ENCODE assay signal across 11 mouse cellular contexts in genomic region chr6:136894532-136895339, GRCm38 (mm10). TPM values are rescaled to one million over a fixed set of nuclear protein-coding genes. Genes with fewer than 3 reads are reported as not detected.
DNase-seq lines count a peak whose midpoint lies in the region; ATAC-seq and TF ChIP-seq lines count a peak whose summit lies in the region.
"Had no signal": no experiment of that assay in that cellular context is flagged by ENCODE, and none has a peak within 500 bp of the region (broad histone marks: within the 10 kb centered on the region; RNA-seq: fewer than 3 reads in every experiment).

No protein-coding gene starts in this region.

- no peak overlapping the region for H3K4me3 ChIP-seq in liver, postnatal 0 days (ENCODE audit: low read depth, low read length)
- H3K4me3 ChIP-seq in liver, embryonic 11.5 days (ENCODE audit: low read depth, low read length) = no peak overlapping the region
- H3K4me3 ChIP-seq in heart, embryonic 11.5 days (ENCODE audit: low read depth, low read length) = no peak overlapping the region
- no peak overlapping the region for H3K4me3 ChIP-seq in kidney, embryonic 16.5 days (ENCODE audit: low read length)
- no peak overlapping the region for H3K4me3 ChIP-seq in stomach, embryonic 14.5 days (ENCODE audit: low read depth, low read length)
- H3K4me3 ChIP-seq in hindbrain, postnatal 0 days (ENCODE audit: low read length) = no peak overlapping the region
- H3K4me3 ChIP-seq: myocyte had no signal

- TF ChIP-seq EP300 in liver, postnatal 0 days (IDR thresholded peaks at IDR 0.05; ENCODE audit: low read depth) = no peak

- 50% methylated on average over 15 of the region's 15 CpGs for WGBS in liver, postnatal 0 days (ENCODE audit: insufficient replicate concordance)
- 54% methylated on average over 15 of the region's 15 CpGs for WGBS in liver, embryonic 11.5 days
- WGBS in heart, embryonic 11.5 days (ENCODE audit: insufficient replicate concordance) = 46% methylated on average over 15 of the region's 15 CpGs
- 29% methylated on average over 15 of the region's 15 CpGs for WGBS in kidney, embryonic 16.5 days
- WGBS in stomach, embryonic 14.5 days = 25% methylated on average over 15 of the region's 15 CpGs
- 62% methylated on average over 15 of the region's 15 CpGs for WGBS in hindbrain, postnatal 0 days

- no peak overlapping the region for H3K4me2 ChIP-seq in liver, postnatal 0 days (ENCODE audit: low read depth, low read length)
- no peak overlapping the region for H3K4me2 ChIP-seq in liver, embryonic 11.5 days
- no peak overlapping the region for H3K4me2 ChIP-seq in heart, embryonic 11.5 days
- H3K4me2 ChIP-seq in kidney, embryonic 16.5 days (replicated peaks; ENCODE audit: low read depth, low read length) = no peak overlapping the region
- no peak overlapping the region for H3K4me2 ChIP-seq in stomach, embryonic 14.5 days (replicated peaks; ENCODE audit: low read depth, low read length)
- no peak overlapping the region for H3K4me2 ChIP-seq in hindbrain, postnatal 0 days (ENCODE audit: low read depth, low read length)

- no peak for DNase-seq in liver, postnatal 0 days
- DNase-seq in liver, embryonic 11.5 days (ENCODE audit: low spot score) = no peak
- DNase-seq in right cerebral cortex, postnatal 25 days = no peak
- DNase-seq in hindbrain, postnatal 0 days (ENCODE audit: low spot score) = no peak
- DNase-seq in neural tube, embryonic 10.5 days (ENCODE audit: extremely low spot score, low spot score) = no peak
- DNase-seq: right cerebral cortex, postnatal 4 days had no signal

- no peak for ATAC-seq in liver, postnatal 0 days
- no peak for ATAC-seq in liver, embryonic 11.5 days (replicated peaks; ENCODE audit: low FRiP score)
- no peak for ATAC-seq in heart, embryonic 11.5 days (replicated peaks; ENCODE audit: insufficient number of reproducible peaks, low FRiP score, low TSS enrichment)
- ATAC-seq in kidney, embryonic 16.5 days (ENCODE audit: low FRiP score, low TSS enrichment) = peak; percentile 74
- peak; percentile 42; the same call in 1 of the 2 replicates for ATAC-seq in stomach, embryonic 14.5 days (ENCODE audit: insufficient number of reproducible peaks, insufficient read depth, low FRiP score, low read depth)
- ATAC-seq in hindbrain, postnatal 0 days = no peak

- no peaks in the 10 kb centered on the region for H3K9me3 ChIP-seq in liver, postnatal 0 days (ENCODE audit: low read length)
- no peaks in the 10 kb centered on the region for H3K9me3 ChIP-seq in liver, embryonic 11.5 days (ENCODE audit: control insufficient read depth, low read length)
- no peaks in the 10 kb centered on the region for H3K9me3 ChIP-seq in heart, embryonic 11.5 days (replicated peaks; ENCODE audit: control insufficient read depth, low read length)
- no peaks in the 10 kb centered on the region for H3K9me3 ChIP-seq in kidney, embryonic 16.5 days (ENCODE audit: low read length)
- H3K9me3 ChIP-seq in stomach, embryonic 14.5 days (ENCODE audit: control insufficient read depth, low read depth, low read length) = no peaks in the 10 kb centered on the region
- H3K9me3 ChIP-seq in hindbrain, postnatal 0 days (ENCODE audit: low read length) = no peaks in the 10 kb centered on the region

- H3K9ac ChIP-seq in liver, postnatal 0 days (replicated peaks) = no peak overlapping the region
- no peak overlapping the region for H3K9ac ChIP-seq in liver, embryonic 11.5 days (ENCODE audit: low read depth, low read length)
- no peak overlapping the region for H3K9ac ChIP-seq in heart, embryonic 11.5 days (ENCODE audit: low read depth, low read length)
- no peak overlapping the region for H3K9ac ChIP-seq in kidney, embryonic 16.5 days (replicated peaks; ENCODE audit: low read length)
- no peak overlapping the region for H3K9ac ChIP-seq in stomach, embryonic 14.5 days (replicated peaks; ENCODE audit: low read depth, low read length)
- no peak overlapping the region for H3K9ac ChIP-seq in hindbrain, postnatal 0 days (replicated peaks; ENCODE audit: low read length)

- peaks cover 5% of the 10 kb centered on the region; the same call in 1 of the 2 replicates for H3K4me1 ChIP-seq in liver, postnatal 0 days (ENCODE audit: insufficient read depth)
- peaks cover 2% of the 10 kb centered on the region for H3K4me1 ChIP-seq in liver, embryonic 11.5 days (replicated peaks; ENCODE audit: control insufficient read depth, insufficient read depth, low read length)
- H3K4me1 ChIP-seq in heart, embryonic 11.5 days (ENCODE audit: control insufficient read depth, insufficient read depth, low read length) = peaks cover 24% of the 10 kb centered on the region
- peaks cover 33% of the 10 kb centered on the region for H3K4me1 ChIP-seq in kidney, embryonic 16.5 days (ENCODE audit: insufficient read depth, low read length)
- peaks cover 16% of the 10 kb centered on the region for H3K4me1 ChIP-seq in stomach, embryonic 14.5 days (ENCODE audit: control insufficient read depth, insufficient read depth, low read length)
- no peaks in the 10 kb centered on the region for H3K4me1 ChIP-seq in hindbrain, postnatal 0 days (ENCODE audit: insufficient read depth, low read length)

- TF ChIP-seq CTCF in liver, postnatal 0 days (IDR thresholded peaks at IDR 0.05; ENCODE audit: low read depth) = no peak
- TF ChIP-seq CTCF in hindbrain, postnatal 0 days (IDR thresholded peaks at IDR 0.05; ENCODE audit: low read depth) = no peak

- H3K36me3 ChIP-seq in liver, postnatal 0 days (replicated peaks; ENCODE audit: insufficient read depth, low read length) = no peaks in the 10 kb centered on the region
- no peaks in the 10 kb centered on the region for H3K36me3 ChIP-seq in liver, embryonic 11.5 days (ENCODE audit: control insufficient read depth, insufficient read depth, low read length)
- H3K36me3 ChIP-seq in heart, embryonic 11.5 days (ENCODE audit: control insufficient read depth, insufficient read depth, low read length) = no peaks in the 10 kb centered on the region
- H3K36me3 ChIP-seq in kidney, embryonic 16.5 days (ENCODE audit: insufficient read depth, low read length) = no peaks in the 10 kb centered on the region
- no peaks in the 10 kb centered on the region for H3K36me3 ChIP-seq in stomach, embryonic 14.5 days (ENCODE audit: control insufficient read depth, insufficient read depth, low read length)
- no peaks in the 10 kb centered on the region for H3K36me3 ChIP-seq in hindbrain, postnatal 0 days (ENCODE audit: insufficient read depth, low read length)

- peak overlapping the region; percentile 22; the same call in 1 of the 2 replicates for H3K27ac ChIP-seq in liver, postnatal 0 days (ENCODE audit: low read depth)
- no peak overlapping the region for H3K27ac ChIP-seq in liver, embryonic 11.5 days (ENCODE audit: low read depth, low read length)
- peak overlapping the region; percentile 37 for H3K27ac ChIP-seq in heart, embryonic 11.5 days (ENCODE audit: low read depth, low read length)
- peak overlapping the region; percentile 81 for H3K27ac ChIP-seq in kidney, embryonic 16.5 days (ENCODE audit: low read length)
- peak overlapping the region; percentile 53; the same call in 1 of the 2 replicates for H3K27ac ChIP-seq in stomach, embryonic 14.5 days (ENCODE audit: low read length)
- H3K27ac ChIP-seq in hindbrain, postnatal 0 days = no peak overlapping the region

- no peaks in the 10 kb centered on the region for H3K27me3 ChIP-seq in liver, postnatal 0 days (ENCODE audit: insufficient read depth, low read length)
- no peaks in the 10 kb centered on the region for H3K27me3 ChIP-seq in liver, embryonic 11.5 days (replicated peaks; ENCODE audit: control insufficient read depth, insufficient read depth, low read length)
- H3K27me3 ChIP-seq in heart, embryonic 11.5 days (ENCODE audit: control insufficient read depth, insufficient read depth, low read length) = no peaks in the 10 kb centered on the region
- no peaks in the 10 kb centered on the region for H3K27me3 ChIP-seq in kidney, embryonic 16.5 days (ENCODE audit: insufficient read depth, low read length)
- no peaks in the 10 kb centered on the region for H3K27me3 ChIP-seq in stomach, embryonic 14.5 days (ENCODE audit: control insufficient read depth, insufficient read depth, low read length)
- H3K27me3 ChIP-seq in hindbrain, postnatal 0 days (ENCODE audit: insufficient read depth, low read length) = no peaks in the 10 kb centered on the region

RNA-seq across cellular contexts. Expression of gene Mgp, which starts 19.1 kb away (rescaled TPM):
- 4.5 and 6.2 TPM in 2 replicates for polyA plus RNA-seq in liver, postnatal 0 days (2015; fragmentation: Nextera tagmentation; extraction: Ambion mirVana)
- 7.7 and 8.2 TPM in 2 replicates for polyA plus RNA-seq in liver, embryonic 11.5 days (2014; fragmentation: Nextera tagmentation; extraction: Ambion mirVana)
- polyA plus RNA-seq in heart, embryonic 11.5 days (2014; fragmentation: Nextera tagmentation; extraction: Ambion mirVana) = 73.6 and 75.1 TPM in 2 replicates
- 226 and 274 TPM in 2 replicates for polyA plus RNA-seq in kidney, embryonic 16.5 days (2015; fragmentation: Nextera tagmentation; extraction: Ambion mirVana)
- 229 and 247 TPM in 2 replicates for polyA plus RNA-seq in stomach, embryonic 14.5 days (2014; fragmentation: Nextera tagmentation; extraction: Ambion mirVana)
- 23.6 and 34.6 TPM in 2 replicates for total RNA-seq in hindbrain, postnatal 0 days (2014; rRNA removed)
- polyA plus RNA-seq in hindbrain, postnatal 0 days (2015; fragmentation: Nextera tagmentation; extraction: Ambion mirVana) = 74.4 and 81.8 TPM in 2 replicates

RNA-seq across cellular contexts. Expression of gene Erp27, which starts 27.2 kb away (rescaled TPM):
- 0.40 and 0.42 TPM in 2 replicates for polyA plus RNA-seq in liver, postnatal 0 days (2015; fragmentation: Nextera tagmentation; extraction: Ambion mirVana)
- 0.22 and 0.34 TPM in 2 replicates for polyA plus RNA-seq in liver, embryonic 11.5 days (2014; fragmentation: Nextera tagmentation; extraction: Ambion mirVana)
- 1.3 and 1.5 TPM in 2 replicates for polyA plus RNA-seq in heart, embryonic 11.5 days (2014; fragmentation: Nextera tagmentation; extraction: Ambion mirVana)
- polyA plus RNA-seq in kidney, embryonic 16.5 days (2015; fragmentation: Nextera tagmentation; extraction: Ambion mirVana) = 0.22 and 0.23 TPM in 2 replicates
- polyA plus RNA-seq in stomach, embryonic 14.5 days (2014; fragmentation: Nextera tagmentation; extraction: Ambion mirVana) = 0.48 and 3.7 TPM in 2 replicates
- not detected in 2 replicates for total RNA-seq in hindbrain, postnatal 0 days (2014; rRNA removed)
- polyA plus RNA-seq in hindbrain, postnatal 0 days (2015; fragmentation: Nextera tagmentation; extraction: Ambion mirVana) = not detected in 2 replicates

RNA-seq across cellular contexts. Expression of gene Pde6h, which starts 28.9 kb away (rescaled TPM):
- polyA plus RNA-seq in liver, postnatal 0 days (2015; fragmentation: Nextera tagmentation; extraction: Ambion mirVana) = 0.34 and 0.77 TPM in 2 replicates
- polyA plus RNA-seq in liver, embryonic 11.5 days (2014; fragmentation: Nextera tagmentation; extraction: Ambion mirVana) = not detected in 2 replicates
- 0.43 TPM in 1 of 2 replicates, not detected in the other for polyA plus RNA-seq in heart, embryonic 11.5 days (2014; fragmentation: Nextera tagmentation; extraction: Ambion mirVana)
- polyA plus RNA-seq in kidney, embryonic 16.5 days (2015; fragmentation: Nextera tagmentation; extraction: Ambion mirVana) = 0.49 and 0.55 TPM in 2 replicates
- 0.09 and 0.11 TPM in 2 replicates for polyA plus RNA-seq in stomach, embryonic 14.5 days (2014; fragmentation: Nextera tagmentation; extraction: Ambion mirVana)
- total RNA-seq in hindbrain, postnatal 0 days (2014; rRNA removed) = not detected in 2 replicates
- polyA plus RNA-seq in hindbrain, postnatal 0 days (2015; fragmentation: Nextera tagmentation; extraction: Ambion mirVana) = 0.76 and 1.3 TPM in 2 replicates

RNA-seq across cellular contexts. Expression of gene Art4, which starts 37.2 kb away (rescaled TPM):
- 10.6 and 11.1 TPM in 2 replicates for polyA plus RNA-seq in liver, postnatal 0 days (2015; fragmentation: Nextera tagmentation; extraction: Ambion mirVana)
- 8.7 and 11.1 TPM in 2 replicates for polyA plus RNA-seq in liver, embryonic 11.5 days (2014; fragmentation: Nextera tagmentation; extraction: Ambion mirVana)
- 13.2 and 15.1 TPM in 2 replicates for polyA plus RNA-seq in heart, embryonic 11.5 days (2014; fragmentation: Nextera tagmentation; extraction: Ambion mirVana)
- polyA plus RNA-seq in kidney, embryonic 16.5 days (2015; fragmentation: Nextera tagmentation; extraction: Ambion mirVana) = 5.6 and 6.4 TPM in 2 replicates
- 4.4 and 5.5 TPM in 2 replicates for polyA plus RNA-seq in stomach, embryonic 14.5 days (2014; fragmentation: Nextera tagmentation; extraction: Ambion mirVana)
- 0.37 and 0.43 TPM in 2 replicates for total RNA-seq in hindbrain, postnatal 0 days (2014; rRNA removed)
- 0.25 and 0.34 TPM in 2 replicates for polyA plus RNA-seq in hindbrain, postnatal 0 days (2015; fragmentation: Nextera tagmentation; extraction: Ambion mirVana)
- total RNA-seq: layer of hippocampus, adult 18-20 months had no signal
- polyA plus RNA-seq: myocyte had no signal

RNA-seq across cellular contexts. Expression of gene Arhgdib, which starts 47.0 kb away (rescaled TPM):
- 190 and 192 TPM in 2 replicates for polyA plus RNA-seq in liver, postnatal 0 days (2015; fragmentation: Nextera tagmentation; extraction: Ambion mirVana)
- polyA plus RNA-seq in liver, embryonic 11.5 days (2014; fragmentation: Nextera tagmentation; extraction: Ambion mirVana) = 181 and 183 TPM in 2 replicates
- 115 and 128 TPM in 2 replicates for polyA plus RNA-seq in heart, embryonic 11.5 days (2014; fragmentation: Nextera tagmentation; extraction: Ambion mirVana)
- polyA plus RNA-seq in kidney, embryonic 16.5 days (2015; fragmentation: Nextera tagmentation; extraction: Ambion mirVana) = 67.6 and 69.5 TPM in 2 replicates
- polyA plus RNA-seq in stomach, embryonic 14.5 days (2014; fragmentation: Nextera tagmentation; extraction: Ambion mirVana) = 53.3 and 58.0 TPM in 2 replicates
- 7.2 and 12.8 TPM in 2 replicates for total RNA-seq in hindbrain, postnatal 0 days (2014; rRNA removed)
- polyA plus RNA-seq in hindbrain, postnatal 0 days (2015; fragmentation: Nextera tagmentation; extraction: Ambion mirVana) = 17.3 and 18.8 TPM in 2 replicates

Comparison
In these comparisons a context has a peak if more than half of its experiments do, and no peak if none do; other contexts are left out.
1. H3K27ac ChIP-seq: peak in liver, postnatal 0 days (single experiment), heart, embryonic 11.5 days (single experiment), kidney, embryonic 16.5 days (single experiment) and stomach, embryonic 14.5 days (single experiment); none in liver, embryonic 11.5 days (single experiment) and hindbrain, postnatal 0 days (single experiment).
2. ATAC-seq: peak in kidney, embryonic 16.5 days (single experiment) and stomach, embryonic 14.5 days (single experiment); none in liver, postnatal 0 days (single experiment), liver, embryonic 11.5 days (single experiment), heart, embryonic 11.5 days (single experiment) and hindbrain, postnatal 0 days (single experiment).